Mouse (Mus musculus): ENCODE results near the gene Flywch2.

DNA sequence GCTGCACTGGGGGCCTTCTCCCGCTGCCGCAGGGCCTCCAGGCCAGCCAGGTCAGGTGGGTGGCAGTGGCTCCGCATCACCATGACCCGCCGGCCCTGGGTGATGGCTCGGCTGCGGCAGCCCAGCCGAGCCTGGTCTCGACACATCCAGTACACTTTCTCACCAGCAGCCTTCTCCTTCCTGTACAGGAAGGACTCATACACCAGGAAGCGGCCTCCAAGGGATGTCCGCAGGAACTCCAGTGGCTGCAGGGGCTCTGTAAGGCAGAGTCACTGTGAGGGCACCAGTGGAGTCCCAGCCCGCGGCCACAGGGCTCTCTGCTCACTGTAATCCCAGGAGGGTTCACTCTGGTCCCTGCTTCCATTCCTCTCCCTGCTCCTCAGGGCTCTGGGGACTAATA is 30.2 kb downstream of the Flywch2 start:
- TF ChIP-seq TAL1 (IDR thresholded peaks at IDR 0.05; ENCODE audit: low read length), result no peak
- TF ChIP-seq GATA1 (IDR thresholded peaks at IDR 0.05; ENCODE audit: low read length), result no peak
